Mouse (Mus musculus) midbrain, postnatal 0 days (tissue): ENCODE data around the gene Homez. TPM values are rescaled to one million over a fixed set of nuclear protein-coding genes. Genes with fewer than 3 reads are reported as not detected.

Experiments
- ATAC-seq: fragments of 200-750 bp; cut with Nextera tagmentation; 2 replicates; pipeline ENCODE4 v1.8.0; 2017; ENCODE audit warnings: moderate number of reproducible peaks, mild to moderate bottlenecking, moderate TSS enrichment, moderate library complexity; ENCODE audit not compliant: low FRiP score
- DNase-seq: peaks from one replicate; pipeline ENCODE4 v3.0.0-alpha.2; 2015; ENCODE audit warnings: low spot score
- H3K27ac ChIP-seq: fragments of 300-500 bp; sonication (generic); 2 replicates; pipeline ENCODE4 v1.5.1; 2014; ENCODE audit warnings: low read depth, mild to moderate bottlenecking, low read length, mixed read lengths
- H3K27me3 ChIP-seq: fragments of 300-500 bp; sonication (generic); 2 replicates; pipeline ENCODE4 v1.6.1; 2014; ENCODE audit warnings: low read length, control low read depth, mixed read lengths; ENCODE audit not compliant: insufficient read depth
- H3K36me3 ChIP-seq: fragments of 300-500 bp; sonication (generic); 2 replicates; pipeline ENCODE4 v1.6.1; 2014; ENCODE audit warnings: low read length, control low read depth, mixed read lengths; ENCODE audit not compliant: insufficient read depth
- H3K4me1 ChIP-seq: fragments of 300-500 bp; sonication (generic); 2 replicates; pipeline ENCODE4 v1.6.1; 2014; ENCODE audit warnings: mild to moderate bottlenecking, control low read depth, antibody characterized with exemption, low read length, mixed read lengths; ENCODE audit not compliant: insufficient read depth
- H3K4me2 ChIP-seq: fragments of 300-500 bp; sonication (generic); 2 replicates; pipeline ENCODE4 v1.6.1; 2014; ENCODE audit warnings: low read depth, mild to moderate bottlenecking, low read length, mixed read lengths; ENCODE audit not compliant: poor library complexity, severe bottlenecking
- H3K4me3 ChIP-seq: fragments of 300-500 bp; sonication (generic); 2 replicates; pipeline ENCODE4 v1.5.1; 2014; ENCODE audit warnings: low read depth, mild to moderate bottlenecking, low read length, moderate library complexity
- H3K9ac ChIP-seq: fragments of 300-500 bp; sonication (generic); replicated peaks from 2 replicates; pipeline ENCODE4 v1.6.1; 2014; ENCODE audit warnings: mild to moderate bottlenecking, low read length, moderate library complexity, mixed read lengths; ENCODE audit not compliant: poor library complexity, severe bottlenecking
- H3K9me3 ChIP-seq: fragments of 300-500 bp; sonication (generic); 2 replicates; pipeline ENCODE4 v1.6.1; 2016; ENCODE audit warnings: low read length, control low read depth
- CTCF ChIP-seq: IDR thresholded peaks from 2 replicates; pipeline ENCODE4 v1.5.1; 2016; ENCODE audit warnings: antibody characterized with exemption, mild to moderate bottlenecking
- WGBS: fragments of 180-500 bp; shearing (Covaris S2); extraction: QIAGEN DNeasy Blood & Tissue Kit; methylation state at CpG from one replicate; pipeline ENCODE4 v1.1.7; 2014; 5-methylcytosine and 5-hydroxymethylcytosine counted together
- polyA plus RNA-seq: library from polyadenylated mRNA; unstranded; fragments of >200 nt; fragmentation: Nextera tagmentation; extraction: Ambion mirVana; gene quantifications from 2 replicates; pipeline ENCODE4 v1.2.1, GENCODE M21; 2015
- total RNA-seq: library from RNA; depleted of rRNA; stranded (reverse); fragments of >200 nt; gene quantifications from 2 replicates; pipeline ENCODE4 v1.2.3, GENCODE M21; 2014

Gene Homez
- total and polyA plus RNA-seq, 2 experiments from 2014 or later = 8.0 to 9.4 TPM

DNA sequence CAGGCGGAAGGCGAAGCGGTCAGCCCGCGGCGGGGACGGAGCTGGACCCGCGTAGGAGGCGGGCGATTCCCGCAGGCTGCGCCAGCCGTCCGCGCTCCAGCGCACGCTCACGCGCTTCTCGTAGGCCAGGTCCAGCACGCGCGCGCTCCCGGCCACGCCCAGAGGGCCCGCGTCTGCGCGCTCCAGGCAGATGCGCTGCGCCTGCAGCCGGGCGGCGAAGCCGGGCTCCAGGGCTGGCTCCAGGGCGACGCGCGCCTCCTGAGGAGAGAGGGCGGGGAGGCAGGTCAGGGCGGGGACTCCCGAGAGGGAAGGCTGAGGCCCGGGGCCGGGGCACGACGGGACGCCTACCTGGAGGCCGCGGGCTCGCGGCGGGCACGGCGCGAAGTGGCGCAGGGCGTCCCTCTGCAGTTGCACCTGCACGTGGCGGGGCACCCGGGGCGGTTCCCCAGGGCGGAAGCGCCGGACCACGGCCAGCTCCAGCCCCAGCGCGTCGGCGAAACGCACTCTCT is 5.8 kb upstream of the Homez start:
- H3K4me2 ChIP-seq = peak overlapping the region; percentile 68
- WGBS = under 1% methylated on average over 61 of the region's 72 CpGs
- H3K27me3 ChIP-seq = no peaks in the 10 kb centered on the region
- H3K4me1 ChIP-seq = no peaks in the 10 kb centered on the region
- H3K4me3 ChIP-seq = peak overlapping the region; percentile 81
- H3K36me3 ChIP-seq = no peaks in the 10 kb centered on the region; the same call in 1 of the 2 replicates
- H3K27ac ChIP-seq = peak overlapping the region; percentile 96
- DNase-seq = peak; percentile 94
- ATAC-seq = peak; percentile 90
- TF ChIP-seq CTCF = no peak
- H3K9ac ChIP-seq = peak overlapping the region; percentile 89
- H3K9me3 ChIP-seq = no peaks in the 10 kb centered on the region

DNA sequence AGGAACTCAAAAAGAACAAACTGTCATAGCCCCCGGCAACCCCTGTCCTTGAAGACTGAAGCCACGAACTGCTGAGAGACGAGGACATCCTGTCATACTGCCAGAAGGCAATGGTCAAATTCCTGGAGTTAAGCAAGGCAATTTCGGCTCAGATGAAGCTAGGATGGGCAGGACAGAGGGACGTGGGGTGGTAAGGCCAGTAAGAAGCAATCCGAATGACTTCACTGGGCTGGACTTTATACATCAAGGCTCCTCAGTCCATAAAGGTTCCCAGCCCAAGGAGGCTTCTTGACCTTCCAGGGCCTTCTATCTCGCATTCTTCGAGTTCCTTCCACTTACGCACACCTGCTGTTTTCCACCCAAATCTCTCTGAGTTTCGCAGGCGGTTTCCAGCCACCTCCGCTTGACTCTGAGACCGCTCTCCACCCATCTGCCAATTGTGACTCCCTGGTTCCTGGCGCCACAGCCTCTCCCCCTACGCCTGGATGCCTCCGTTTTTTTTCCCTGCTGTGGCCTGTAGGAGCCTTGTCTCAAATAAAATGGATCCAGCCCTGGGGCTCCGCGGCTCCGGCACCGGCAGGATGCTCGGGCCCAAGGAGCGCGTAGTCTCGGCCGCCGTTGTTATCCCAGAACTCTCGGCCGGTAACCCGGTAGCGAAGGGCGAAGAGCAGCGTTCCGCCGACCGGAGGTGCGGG is 5.2 kb upstream of the Homez start:
- Histone ChIP-seq H3K9me3 (no peaks in the 10 kb centered on the region), H3K9ac (peak overlapping the region; percentile 89), H3K4me2 (peak overlapping the region; percentile 68), H3K27me3 (no peaks in the 10 kb centered on the region), H3K27ac (peak overlapping the region; percentile 96), H3K36me3 (no peaks in the 10 kb centered on the region; the same call in 1 of the 2 replicates), H3K4me3 (peak overlapping the region; percentile 81), H3K4me1 (no peaks in the 10 kb centered on the region)
- no peak; the same call in 1 of the 2 replicates for TF ChIP-seq CTCF
- ATAC-seq (peak; percentile 64), DNase-seq (peak; percentile 55)
- WGBS = 2% methylated on average over 36 of the region's 36 CpGs

- DNase-seq (no peak), ATAC-seq (no peak)
- no peak for TF ChIP-seq CTCF
- H3K4me2 ChIP-seq = no peak overlapping the region
- no peak overlapping the region for H3K9ac ChIP-seq
- no peak overlapping the region for H3K27ac ChIP-seq
- WGBS = 93% methylated on average over 3 of the region's 3 CpGs
- no peaks in the 10 kb centered on the region for H3K4me1 ChIP-seq
- no peaks in the 10 kb centered on the region; the same call in 1 of the 2 replicates for H3K36me3 ChIP-seq
- no peaks in the 10 kb centered on the region for H3K9me3 ChIP-seq
- H3K4me3 ChIP-seq = no peak overlapping the region
- no peaks in the 10 kb centered on the region for H3K27me3 ChIP-seq
Observed at GRCm38 (mm10) chr14:54874165-54874564, 3.4 kb upstream of the Homez start.

GRCm38 (mm10) chr14:54868026-54868425 is 2.7 kb downstream of the Homez start:
- no peaks in the 10 kb centered on the region for H3K27me3 ChIP-seq
- no peaks in the 10 kb centered on the region for H3K9me3 ChIP-seq
- ATAC-seq = no peak
- H3K9ac ChIP-seq = no peak overlapping the region
- H3K4me3 ChIP-seq = no peak overlapping the region
- DNase-seq = no peak
- no peaks in the 10 kb centered on the region for H3K4me1 ChIP-seq
- no peaks in the 10 kb centered on the region; the same call in 1 of the 2 replicates for H3K36me3 ChIP-seq
- TF ChIP-seq CTCF = no peak
- H3K4me2 ChIP-seq = no peak overlapping the region
- H3K27ac ChIP-seq = no peak overlapping the region
- WGBS = 86% methylated on average over 4 of the region's 4 CpGs

- Histone ChIP-seq H3K9me3 (no peaks in the 10 kb centered on the region), H3K9ac (no peak overlapping the region), H3K4me1 (no peaks in the 10 kb centered on the region), H3K27me3 (no peaks in the 10 kb centered on the region), H3K27ac (no peak overlapping the region), H3K36me3 (no peaks in the 10 kb centered on the region; the same call in 1 of the 2 replicates), H3K4me3 (no peak overlapping the region), H3K4me2 (no peak overlapping the region)
- ATAC-seq = no peak
- TF ChIP-seq CTCF = peak; percentile 62
- no peak for DNase-seq
- 54% methylated on average over 5 of the region's 5 CpGs for WGBS
Observed at GRCm38 (mm10) chr14:54866936-54867335, 3.8 kb downstream of the Homez start.

GRCm38 (mm10) chr14:54866268-54866667 is 4.5 kb downstream of the Homez start:
- H3K36me3 ChIP-seq = no peaks in the 10 kb centered on the region
- no peak overlapping the region for H3K4me3 ChIP-seq
- H3K27ac ChIP-seq = no peak overlapping the region
- no peak overlapping the region for H3K9ac ChIP-seq
- H3K27me3 ChIP-seq = no peaks in the 10 kb centered on the region
- 62% methylated on average over 3 of the region's 3 CpGs for WGBS
- no peaks in the 10 kb centered on the region for H3K9me3 ChIP-seq
- ATAC-seq (no peak), DNase-seq (no peak)
- H3K4me2 ChIP-seq = no peak overlapping the region
- no peaks in the 10 kb centered on the region for H3K4me1 ChIP-seq
- no peak for TF ChIP-seq CTCF
